Mouse (Mus musculus): ENCODE measurements around the gene Hspb3.
A peak's percentile ranks its signal among the peaks of the same experiment; 100 is the strongest.

- TF ChIP-seq CTCF (IDR thresholded peaks at IDR 0.05; ENCODE audit: extremely low read depth, insufficient read length, insufficient replicate concordance, low read depth, low read length) (peak; percentile 47; the same call in 1 of the 2 replicates), POLR2A (IDR thresholded peaks at IDR 0.05; ENCODE audit: low read depth, low read length) (no peak)
Measured at GRCm38 (mm10) chr13:113693383-113693782, 29.9 kb upstream of the Hspb3 start.
